Mouse (Mus musculus) heart, postnatal 0 days (tissue): ENCODE measurements at regions not wholly inside any gene's neighbourhood (a gene's known extent, or its start where the extent isn't known, plus 50 kb on each side); places are given as distances from the start of the nearest gene placed in this dataset.

Source experiments
- ATAC-seq: fragments of 200-750 bp; cut with Nextera tagmentation; 2 replicates; pipeline ENCODE4 v1.8.0; 2017; ENCODE audit warnings: low read depth, moderate number of reproducible peaks, moderate library complexity; ENCODE audit not compliant: insufficient read depth
- DNase-seq: peaks from one replicate; pipeline ENCODE4 v3.0.0-alpha.2; 2016; ENCODE audit warnings: low spot score
- H3K27ac ChIP-seq: fragments of 300-500 bp; sonication (generic); 2 replicates; pipeline ENCODE4 v1.5.1; 2014; ENCODE audit warnings: low read depth, mild to moderate bottlenecking
- H3K27me3 ChIP-seq: fragments of 300-500 bp; sonication (generic); 2 replicates; pipeline ENCODE4 v1.6.1; 2014; ENCODE audit warnings: low read length, mixed read lengths; ENCODE audit not compliant: control insufficient read depth, insufficient read depth
- H3K36me3 ChIP-seq: fragments of 300-500 bp; sonication (generic); replicated peaks from 2 replicates; pipeline ENCODE4 v1.6.1; 2014; ENCODE audit warnings: low read length, mixed read lengths; ENCODE audit not compliant: control insufficient read depth, insufficient read depth
- H3K4me1 ChIP-seq: fragments of 300-500 bp; sonication (generic); 2 replicates; pipeline ENCODE4 v1.6.1; 2014; ENCODE audit warnings: antibody characterized with exemption; ENCODE audit not compliant: control insufficient read depth, insufficient read depth
- H3K4me2 ChIP-seq: fragments of 300-500 bp; sonication (generic); 2 replicates; pipeline ENCODE4 v1.6.1; 2014; ENCODE audit warnings: low read depth, mild to moderate bottlenecking, low read length, moderate library complexity
- H3K4me3 ChIP-seq: fragments of 300-500 bp; sonication (generic); 2 replicates; pipeline ENCODE4 v1.5.1; 2014; ENCODE audit warnings: low read depth, low read length
- H3K9ac ChIP-seq: fragments of 300-500 bp; sonication (generic); replicated peaks from 2 replicates; pipeline ENCODE4 v1.6.1; 2014; ENCODE audit warnings: low read depth, low read length, mixed read lengths
- H3K9me3 ChIP-seq: fragments of 300-500 bp; sonication (generic); replicated peaks from 2 replicates; pipeline ENCODE4 v1.6.1; 2016; ENCODE audit warnings: low read length; ENCODE audit not compliant: control insufficient read depth
- CTCF ChIP-seq: IDR thresholded peaks from 2 replicates; pipeline ENCODE4 v1.5.1; 2016; ENCODE audit warnings: antibody characterized with exemption, control low read depth, low read depth
- EP300 ChIP-seq: IDR thresholded peaks from 2 replicates; pipeline ENCODE4 v1.6.1; 2016; ENCODE audit warnings: antibody characterized with exemption, low read depth
- WGBS: fragments of 180-500 bp; shearing (Covaris S2); extraction: QIAGEN DNeasy Blood & Tissue Kit; methylation state at CpG from one replicate; pipeline ENCODE4 v1.1.7; 2014; 5-methylcytosine and 5-hydroxymethylcytosine counted together

GRCm38 (mm10) chr4:81937384-81937783 is 494.8 kb upstream of the Mpdz start:
- Histone ChIP-seq H3K36me3 (no peaks in the 10 kb centered on the region), H3K4me1 (no peaks in the 10 kb centered on the region), H3K4me2 (no peak overlapping the region), H3K9ac (no peak overlapping the region), H3K27me3 (no peaks in the 10 kb centered on the region), H3K9me3 (no peaks in the 10 kb centered on the region), H3K4me3 (no peak overlapping the region), H3K27ac (no peak overlapping the region)
- 83% methylated on average over 5 of the region's 5 CpGs for WGBS
- ATAC-seq (no peak), DNase-seq (no peak)
- TF ChIP-seq CTCF (no peak), EP300 (no peak)

DNA sequence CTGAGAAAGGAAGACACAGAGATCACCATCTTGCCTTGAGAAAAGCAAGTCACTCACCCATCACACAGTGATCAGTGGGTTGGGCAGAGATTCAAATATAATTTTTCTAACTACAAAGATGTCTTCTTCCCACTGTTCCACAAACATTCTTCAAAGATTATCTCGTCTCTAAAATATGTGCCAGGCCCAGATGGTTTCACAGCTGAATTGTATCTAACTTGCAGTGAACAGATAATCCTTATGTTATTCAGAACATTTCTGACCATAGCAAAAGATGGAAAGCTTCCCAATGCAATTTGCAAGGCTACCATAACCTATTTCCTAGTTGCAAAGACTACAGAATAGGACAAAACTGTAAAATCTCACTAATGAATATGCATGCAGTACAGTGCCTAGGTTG is 488.3 kb upstream of the Mpdz start:
- Histone ChIP-seq H3K9me3 (no peaks in the 10 kb centered on the region), H3K4me1 (peaks cover 6% of the 10 kb centered on the region), H3K27ac (no peak overlapping the region), H3K4me3 (no peak overlapping the region), H3K36me3 (no peaks in the 10 kb centered on the region), H3K27me3 (no peaks in the 10 kb centered on the region), H3K9ac (no peak overlapping the region), H3K4me2 (no peak overlapping the region)
- ATAC-seq (no peak), DNase-seq (no peak)
- TF ChIP-seq EP300 (no peak), CTCF (no peak)
- 42% methylated on average over 1 of the region's 1 CpGs for WGBS

- no peak overlapping the region for H3K9ac ChIP-seq
- 52% methylated on average over 9 of the region's 9 CpGs for WGBS
- H3K4me2 ChIP-seq, result no peak overlapping the region
- peaks cover 6% of the 10 kb centered on the region for H3K4me1 ChIP-seq
- TF ChIP-seq CTCF (no peak), EP300 (no peak)
- DNase-seq (no peak), ATAC-seq (no peak)
- no peak overlapping the region for H3K4me3 ChIP-seq
- H3K9me3 ChIP-seq, result no peaks in the 10 kb centered on the region
- no peaks in the 10 kb centered on the region for H3K27me3 ChIP-seq
- H3K27ac ChIP-seq, result no peak overlapping the region
- no peaks in the 10 kb centered on the region for H3K36me3 ChIP-seq
These were observed 486.1 kb upstream of the Mpdz start for GRCm38 (mm10) chr4:81928581-81929244.

GRCm38 (mm10) chr4:81927176-81927714 is 484.6 kb upstream of the Mpdz start:
- Histone ChIP-seq H3K36me3 (no peaks in the 10 kb centered on the region), H3K9ac (no peak overlapping the region), H3K4me2 (no peak overlapping the region), H3K27ac (no peak overlapping the region), H3K4me3 (no peak overlapping the region), H3K4me1 (peaks cover 6% of the 10 kb centered on the region), H3K27me3 (no peaks in the 10 kb centered on the region), H3K9me3 (no peaks in the 10 kb centered on the region)
- WGBS, result 65% methylated on average over 2 of the region's 2 CpGs
- ATAC-seq (no peak), DNase-seq (no peak)
- TF ChIP-seq CTCF (no peak), EP300 (no peak)

- Histone ChIP-seq H3K4me2 (no peak overlapping the region), H3K9me3 (no peaks in the 10 kb centered on the region), H3K27ac (no peak overlapping the region), H3K9ac (no peak overlapping the region), H3K4me1 (peaks cover 6% of the 10 kb centered on the region), H3K36me3 (no peaks in the 10 kb centered on the region), H3K27me3 (no peaks in the 10 kb centered on the region), H3K4me3 (no peak overlapping the region)
- DNase-seq, result no peak
- ATAC-seq, result no peak
- TF ChIP-seq EP300 (no peak), CTCF (no peak)
- 47% methylated on average over 6 of the region's 6 CpGs for WGBS
These were observed 484.1 kb upstream of the Mpdz start for GRCm38 (mm10) chr4:81926662-81927141.

GRCm38 (mm10) chr4:81925611-81926010 is 483.0 kb upstream of the Mpdz start:
- H3K9me3 ChIP-seq, result no peaks in the 10 kb centered on the region
- no peak overlapping the region for H3K27ac ChIP-seq
- WGBS, result 43% methylated on average over 2 of the region's 2 CpGs
- peaks cover 6% of the 10 kb centered on the region for H3K4me1 ChIP-seq
- no peak for TF ChIP-seq EP300
- TF ChIP-seq CTCF, result no peak
- H3K4me2 ChIP-seq, result no peak overlapping the region
- H3K36me3 ChIP-seq, result no peaks in the 10 kb centered on the region
- H3K27me3 ChIP-seq, result no peaks in the 10 kb centered on the region
- no peak for ATAC-seq
- no peak overlapping the region for H3K9ac ChIP-seq
- H3K4me3 ChIP-seq, result no peak overlapping the region
- DNase-seq, result no peak
